Mouse (Mus musculus): Measurements from ENCODE around the gene Myo1d. TPM values are rescaled to one million over a fixed set of nuclear protein-coding genes. Genes with fewer than 3 reads are reported as not detected.

Myo1d gene
- polyA plus RNA-seq, 1 experiment from 2014 or later = 1.4 TPM

DNA sequence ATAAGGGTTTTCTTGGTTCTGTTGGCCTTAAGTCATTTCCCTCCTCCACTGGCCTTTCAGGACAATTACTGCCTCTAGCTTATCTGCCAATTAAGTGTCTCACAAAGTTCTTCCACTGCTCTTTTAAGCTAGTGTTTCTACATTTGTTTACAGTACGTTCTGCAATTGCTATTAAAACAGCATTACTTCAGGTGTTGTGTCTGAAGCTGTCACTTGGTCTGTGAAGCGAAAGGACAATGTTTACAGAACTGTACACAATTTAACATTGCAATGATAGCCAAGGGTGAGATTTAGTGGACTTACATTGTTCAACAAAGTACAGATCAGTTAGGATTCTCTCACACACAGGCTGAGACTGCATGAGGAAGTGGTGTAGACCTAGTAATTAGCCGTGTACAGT, 67.6 kb downstream of the Myo1d start:
- Histone ChIP-seq H3K4me1 (no peaks in the 10 kb centered on the region), H3K9ac (no peak overlapping the region), H3K4me3 (no peak overlapping the region), H3K9me3 (replicated peaks) (no peaks in the 10 kb centered on the region), H3K36me3 (ENCODE audit: poor library complexity, severe bottlenecking) (no peaks in the 10 kb centered on the region), H3K4me2 (no peak overlapping the region), H3K27me3 (no peaks in the 10 kb centered on the region), H3K27ac (no peak overlapping the region)
- 74% methylated on average over 3 of the region's 3 CpGs for WGBS
- no peak for ATAC-seq

DNA sequence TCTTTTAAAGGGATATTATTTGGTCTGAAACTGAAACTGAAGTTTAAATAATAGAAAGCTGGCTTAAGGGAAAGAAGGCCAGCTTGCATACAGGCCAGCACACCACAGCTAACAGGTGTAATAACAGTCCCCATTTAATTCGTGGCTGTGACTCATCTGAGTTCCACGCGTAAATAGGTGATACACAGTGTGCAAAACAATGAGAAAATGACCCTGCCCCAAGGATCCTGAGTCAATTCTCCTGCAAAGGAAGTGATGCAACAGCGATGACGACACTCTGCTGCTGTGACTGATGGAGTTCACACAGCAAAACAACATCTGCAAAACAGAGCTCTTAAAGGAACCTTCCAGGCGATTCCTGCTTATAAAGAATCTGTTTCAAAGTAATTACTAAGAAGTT, 68.5 kb downstream of the Myo1d start:
- H3K9me3 ChIP-seq (replicated peaks) = no peaks in the 10 kb centered on the region
- H3K27me3 ChIP-seq = no peaks in the 10 kb centered on the region
- ATAC-seq = no peak
- H3K4me2 ChIP-seq = no peak overlapping the region
- H3K4me1 ChIP-seq = no peaks in the 10 kb centered on the region
- 78% methylated on average over 6 of the region's 6 CpGs for WGBS
- H3K36me3 ChIP-seq (ENCODE audit: poor library complexity, severe bottlenecking) = no peaks in the 10 kb centered on the region
- H3K9ac ChIP-seq = no peak overlapping the region
- H3K27ac ChIP-seq = no peak overlapping the region
- H3K4me3 ChIP-seq = no peak overlapping the region

- Histone ChIP-seq H3K36me3 (ENCODE audit: poor library complexity, severe bottlenecking) (no peaks in the 10 kb centered on the region), H3K9me3 (replicated peaks) (no peaks in the 10 kb centered on the region), H3K4me3 (no peak overlapping the region), H3K4me1 (no peaks in the 10 kb centered on the region), H3K9ac (no peak overlapping the region), H3K27me3 (no peaks in the 10 kb centered on the region), H3K27ac (no peak overlapping the region), H3K4me2 (no peak overlapping the region)
- ATAC-seq = no peak
- WGBS = 77% methylated on average over 4 of the region's 4 CpGs
Measured at GRCm38 (mm10) chr11:80700611-80701010, 79.2 kb downstream of the Myo1d start.

DNA sequence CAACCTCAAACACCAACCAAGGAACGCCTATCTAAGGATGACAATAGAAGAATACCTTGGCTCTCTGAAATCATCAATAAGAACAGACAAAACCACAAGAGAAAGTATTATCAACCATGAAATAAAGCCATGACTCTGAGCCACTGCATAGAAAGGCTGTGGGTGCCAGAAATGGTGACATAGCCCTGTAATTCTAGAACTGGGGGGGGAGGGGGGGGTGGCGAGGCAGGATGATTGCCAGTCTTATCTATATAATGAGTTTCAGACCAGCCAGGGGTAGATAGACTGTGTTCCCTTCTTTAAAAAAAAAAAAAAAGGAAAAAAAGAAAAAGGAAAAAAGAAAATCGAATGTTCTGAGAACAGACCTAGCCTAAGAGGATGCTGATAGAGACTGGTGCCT, 81.1 kb downstream of the Myo1d start:
- Histone ChIP-seq H3K27me3 (no peaks in the 10 kb centered on the region), H3K27ac (no peak overlapping the region), H3K9me3 (replicated peaks) (no peaks in the 10 kb centered on the region), H3K4me2 (no peak overlapping the region), H3K4me3 (no peak overlapping the region), H3K4me1 (no peaks in the 10 kb centered on the region), H3K9ac (no peak overlapping the region), H3K36me3 (ENCODE audit: poor library complexity, severe bottlenecking) (no peaks in the 10 kb centered on the region)
- WGBS = 80% methylated on average over 3 of the region's 3 CpGs
- no peak for ATAC-seq

GRCm38 (mm10) chr11:80696350-80696749, 83.5 kb downstream of the Myo1d start:
- H3K27me3 ChIP-seq = no peaks in the 10 kb centered on the region
- H3K4me1 ChIP-seq = no peaks in the 10 kb centered on the region
- H3K4me2 ChIP-seq = no peak overlapping the region
- H3K9ac ChIP-seq = no peak overlapping the region
- WGBS = 10% methylated on average over 4 of the region's 4 CpGs
- H3K27ac ChIP-seq = no peak overlapping the region
- H3K4me3 ChIP-seq = no peak overlapping the region
- ATAC-seq = no peak
- H3K36me3 ChIP-seq (ENCODE audit: poor library complexity, severe bottlenecking) = no peaks in the 10 kb centered on the region
- no peaks in the 10 kb centered on the region for H3K9me3 ChIP-seq (replicated peaks)

- WGBS = 78% methylated on average over 5 of the region's 5 CpGs
- no peak overlapping the region for H3K9ac ChIP-seq
- H3K4me2 ChIP-seq = no peak overlapping the region
- no peak for ATAC-seq
- H3K4me1 ChIP-seq = no peaks in the 10 kb centered on the region
- H3K9me3 ChIP-seq (replicated peaks) = no peaks in the 10 kb centered on the region
- no peaks in the 10 kb centered on the region for H3K36me3 ChIP-seq (ENCODE audit: poor library complexity, severe bottlenecking)
- no peak overlapping the region for H3K27ac ChIP-seq
- no peak overlapping the region for H3K4me3 ChIP-seq
- no peaks in the 10 kb centered on the region for H3K27me3 ChIP-seq
Measured at GRCm38 (mm10) chr11:80684603-80685002, 95.2 kb downstream of the Myo1d start.

- Histone ChIP-seq H3K4me1 (no peaks in the 10 kb centered on the region), H3K4me3 (no peak overlapping the region), H3K27me3 (no peaks in the 10 kb centered on the region), H3K27ac (no peak overlapping the region), H3K9me3 (replicated peaks) (no peaks in the 10 kb centered on the region), H3K36me3 (ENCODE audit: poor library complexity, severe bottlenecking) (no peaks in the 10 kb centered on the region), H3K4me2 (no peak overlapping the region), H3K9ac (no peak overlapping the region)
- ATAC-seq = no peak
- 81% methylated on average over 3 of the region's 3 CpGs for WGBS
Measured at GRCm38 (mm10) chr11:80682745-80683144, 97.1 kb downstream of the Myo1d start.

GRCm38 (mm10) chr11:80673013-80673412, 106.8 kb downstream of the Myo1d start:
- Histone ChIP-seq H3K4me3 (no peak overlapping the region), H3K9ac (no peak overlapping the region), H3K9me3 (replicated peaks) (no peaks in the 10 kb centered on the region), H3K27ac (no peak overlapping the region), H3K27me3 (peaks cover 5% of the 10 kb centered on the region; the same call in 1 of the 2 replicates), H3K4me1 (0 out of 2 replicates have a peak, but pooled peaks cover 6% of the 10 kb centered on the region), H3K36me3 (ENCODE audit: poor library complexity, severe bottlenecking) (no peaks in the 10 kb centered on the region), H3K4me2 (no peak overlapping the region)
- WGBS = 43% methylated on average over 7 of the region's 7 CpGs
- no peak for ATAC-seq

- Histone ChIP-seq H3K9ac (no peak overlapping the region; the same call in 1 of the 2 replicates), H3K4me1 (0 out of 2 replicates have a peak, but pooled peaks cover 6% of the 10 kb centered on the region), H3K36me3 (ENCODE audit: poor library complexity, severe bottlenecking) (no peaks in the 10 kb centered on the region), H3K9me3 (replicated peaks) (no peaks in the 10 kb centered on the region), H3K4me3 (no peak overlapping the region), H3K27me3 (peaks cover 5% of the 10 kb centered on the region; the same call in 1 of the 2 replicates), H3K4me2 (no peak overlapping the region), H3K27ac (peak overlapping the region; percentile 25; the same call in 1 of the 2 replicates)
- ATAC-seq = peak; percentile 93
- WGBS = 30% methylated on average over 1 of the region's 1 CpGs
Measured at GRCm38 (mm10) chr11:80670391-80670790, 109.4 kb downstream of the Myo1d start.

GRCm38 (mm10) chr11:80669934-80670333, 109.9 kb downstream of the Myo1d start:
- Histone ChIP-seq H3K9me3 (replicated peaks) (no peaks in the 10 kb centered on the region), H3K27ac (peak overlapping the region; percentile 25; the same call in 1 of the 2 replicates), H3K4me3 (no peak overlapping the region), H3K4me1 (0 out of 2 replicates have a peak, but pooled peaks cover 6% of the 10 kb centered on the region), H3K27me3 (peaks cover 5% of the 10 kb centered on the region; the same call in 1 of the 2 replicates), H3K36me3 (ENCODE audit: poor library complexity, severe bottlenecking) (no peaks in the 10 kb centered on the region), H3K9ac (no peak overlapping the region; the same call in none of the 2 replicates), H3K4me2 (no peak overlapping the region)
- WGBS = 65% methylated on average over 4 of the region's 4 CpGs
- ATAC-seq = peak; percentile 36; the same call in 1 of the 2 replicates

- no peak overlapping the region for H3K27ac ChIP-seq
- H3K9ac ChIP-seq = no peak overlapping the region
- ATAC-seq = no peak
- no peaks in the 10 kb centered on the region for H3K36me3 ChIP-seq (ENCODE audit: poor library complexity, severe bottlenecking)
- H3K27me3 ChIP-seq = no peaks in the 10 kb centered on the region
- H3K9me3 ChIP-seq (replicated peaks) = no peaks in the 10 kb centered on the region
- H3K4me1 ChIP-seq = 0 out of 2 replicates have a peak, but pooled peaks cover 6% of the 10 kb centered on the region
- H3K4me3 ChIP-seq = no peak overlapping the region
- no peak overlapping the region for H3K4me2 ChIP-seq
- WGBS = 91% methylated on average over 8 of the region's 8 CpGs
Measured at GRCm38 (mm10) chr11:80666211-80666610, 113.6 kb downstream of the Myo1d start.

- Histone ChIP-seq H3K36me3 (ENCODE audit: poor library complexity, severe bottlenecking) (no peaks in the 10 kb centered on the region), H3K27me3 (no peaks in the 10 kb centered on the region), H3K4me3 (no peak overlapping the region), H3K27ac (no peak overlapping the region), H3K4me1 (no peaks in the 10 kb centered on the region), H3K9me3 (replicated peaks) (no peaks in the 10 kb centered on the region), H3K4me2 (no peak overlapping the region), H3K9ac (no peak overlapping the region)
- 84% methylated on average over 3 of the region's 3 CpGs for WGBS
- ATAC-seq = no peak
Measured at GRCm38 (mm10) chr11:80664261-80664660, 115.6 kb downstream of the Myo1d start.

- WGBS = 90% methylated on average over 5 of the region's 5 CpGs
- H3K4me3 ChIP-seq = no peak overlapping the region
- no peaks in the 10 kb centered on the region for H3K36me3 ChIP-seq (ENCODE audit: poor library complexity, severe bottlenecking)
- H3K9ac ChIP-seq = no peak overlapping the region
- no peaks in the 10 kb centered on the region for H3K9me3 ChIP-seq (replicated peaks)
- ATAC-seq = no peak
- H3K4me2 ChIP-seq = no peak overlapping the region
- no peak overlapping the region for H3K27ac ChIP-seq
- H3K4me1 ChIP-seq = no peaks in the 10 kb centered on the region
- no peaks in the 10 kb centered on the region for H3K27me3 ChIP-seq
Measured at GRCm38 (mm10) chr11:80645111-80645510, 134.7 kb downstream of the Myo1d start.

All from forebrain, embryonic 13.5 days (tissue).